Mouse (Mus musculus) layer of hippocampus, adult 11-12 months (tissue): ENCODE measurements around the gene Tll1.
"Not testable (repeated sequence)": the region's sequence is repeated elsewhere in the genome, so short reads cannot be mapped to it uniquely, and the experiment has no call there.

Experiments used
- DNase-seq: peaks from one replicate; pipeline ENCODE4 v3.0.0; 2022; ENCODE audit warnings: low spot score

The Tll1 gene

DNA sequence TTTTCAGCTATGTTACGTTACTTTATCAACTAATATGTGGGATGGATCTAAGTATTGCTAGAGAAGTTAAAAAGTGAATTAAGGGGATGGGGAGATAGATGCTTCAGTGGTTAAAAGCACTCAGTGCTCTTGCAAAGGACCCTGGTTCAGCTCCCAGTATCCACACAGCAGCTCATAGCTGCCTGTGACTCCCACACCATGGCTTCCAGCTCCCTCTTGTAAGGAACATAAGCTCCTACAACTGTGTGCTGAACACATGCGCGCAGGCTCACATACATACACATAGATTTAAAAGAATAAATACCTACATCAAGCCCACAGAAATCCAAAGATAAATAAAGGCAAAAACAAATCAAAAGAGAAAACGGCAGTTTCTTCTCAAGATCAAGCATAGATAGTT, 148.5 kb downstream of the Tll1 start:
- no peak for DNase-seq

GRCm38 (mm10) chr8:64048556-64048955, 157.5 kb downstream of the Tll1 start:
- no peak for DNase-seq

- DNase-seq: no peak
These were observed 158.0 kb downstream of the Tll1 start for GRCm38 (mm10) chr8:64047963-64048505.

GRCm38 (mm10) chr8:64041303-64041884, 164.7 kb downstream of the Tll1 start:
- DNase-seq: no peak

GRCm38 (mm10) chr8:64030672-64031385, 175.2 kb downstream of the Tll1 start:
- no peak for DNase-seq

DNA sequence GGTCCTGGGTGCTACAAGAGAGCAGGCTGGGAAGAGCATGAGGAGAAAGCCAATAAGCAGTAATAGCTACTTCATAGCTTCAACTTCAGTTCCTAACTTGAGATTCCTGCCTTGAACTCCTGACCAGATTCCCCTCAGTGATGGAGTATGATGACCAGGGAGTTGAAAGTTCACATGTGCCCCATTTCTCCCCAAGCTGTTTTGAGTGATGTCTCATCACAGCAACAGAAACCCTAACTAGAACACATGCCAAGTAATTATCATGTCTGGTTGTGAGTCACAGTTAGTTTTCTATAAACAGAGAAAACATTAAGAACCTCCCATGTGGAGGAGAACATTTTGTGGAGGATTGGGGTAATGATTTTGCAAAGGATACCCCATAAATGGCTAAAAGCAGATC, 176.0 kb downstream of the Tll1 start:
- no peak for DNase-seq

- no peak for DNase-seq
These were observed 176.5 kb downstream of the Tll1 start for GRCm38 (mm10) chr8:64029525-64029924.

DNA sequence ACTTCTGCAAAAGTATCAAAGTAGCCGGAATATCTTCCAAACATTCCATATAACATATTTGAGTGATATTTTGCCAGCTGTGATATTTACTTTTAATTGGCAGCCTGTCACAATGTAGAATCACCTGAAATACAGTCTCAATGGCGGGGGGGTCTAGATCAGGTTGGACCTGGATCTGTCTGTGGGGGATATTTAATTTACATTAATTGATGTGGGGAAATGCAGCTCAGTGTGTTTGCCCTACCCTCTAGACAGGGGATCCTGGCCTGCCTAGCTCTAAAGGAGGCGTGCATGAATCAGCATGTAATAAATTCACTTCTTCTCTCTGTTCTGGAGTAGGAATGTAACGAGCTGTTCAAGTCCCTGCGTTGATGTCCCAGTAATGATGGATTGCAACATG, 181.7 kb downstream of the Tll1 start:
- no peak for DNase-seq

DNA sequence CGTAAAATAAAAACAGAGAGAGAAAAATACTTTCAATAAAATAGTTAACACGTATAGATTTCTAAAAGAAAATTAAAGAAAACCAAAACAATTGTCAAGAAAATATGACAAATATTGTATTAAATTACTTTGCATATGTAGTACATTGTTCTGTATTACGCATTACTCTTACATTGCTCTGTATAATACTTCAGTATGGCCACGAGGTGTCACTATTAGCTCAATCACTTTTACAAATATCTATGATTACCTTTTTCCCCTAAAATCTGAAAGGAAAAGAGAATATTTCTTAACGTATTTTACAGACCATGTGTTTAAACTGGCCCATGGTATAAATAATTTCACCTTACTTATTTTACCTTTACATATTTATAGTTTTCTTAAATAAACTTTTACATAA, 182.5 kb downstream of the Tll1 start:
- no peak for DNase-seq

DNA sequence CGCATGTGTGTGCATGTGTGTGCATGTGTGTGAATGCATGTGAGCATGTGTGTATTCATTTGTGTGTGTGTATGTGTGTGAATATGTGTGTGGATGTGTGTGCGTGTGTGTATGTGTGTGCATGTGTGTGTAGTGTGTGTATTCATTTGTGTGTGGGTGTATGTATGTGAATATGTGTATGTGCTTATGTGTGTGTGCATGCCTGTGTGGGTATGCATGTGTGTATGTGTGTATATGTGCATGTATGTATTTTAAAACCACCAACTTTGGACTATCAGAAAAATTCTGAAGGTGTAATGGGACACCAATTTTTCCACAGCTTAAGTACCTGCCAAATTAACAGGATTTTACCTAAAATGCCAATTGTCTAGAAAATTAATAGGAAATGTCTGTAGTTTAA, 183.0 kb downstream of the Tll1 start:
- no peak for DNase-seq

DNA sequence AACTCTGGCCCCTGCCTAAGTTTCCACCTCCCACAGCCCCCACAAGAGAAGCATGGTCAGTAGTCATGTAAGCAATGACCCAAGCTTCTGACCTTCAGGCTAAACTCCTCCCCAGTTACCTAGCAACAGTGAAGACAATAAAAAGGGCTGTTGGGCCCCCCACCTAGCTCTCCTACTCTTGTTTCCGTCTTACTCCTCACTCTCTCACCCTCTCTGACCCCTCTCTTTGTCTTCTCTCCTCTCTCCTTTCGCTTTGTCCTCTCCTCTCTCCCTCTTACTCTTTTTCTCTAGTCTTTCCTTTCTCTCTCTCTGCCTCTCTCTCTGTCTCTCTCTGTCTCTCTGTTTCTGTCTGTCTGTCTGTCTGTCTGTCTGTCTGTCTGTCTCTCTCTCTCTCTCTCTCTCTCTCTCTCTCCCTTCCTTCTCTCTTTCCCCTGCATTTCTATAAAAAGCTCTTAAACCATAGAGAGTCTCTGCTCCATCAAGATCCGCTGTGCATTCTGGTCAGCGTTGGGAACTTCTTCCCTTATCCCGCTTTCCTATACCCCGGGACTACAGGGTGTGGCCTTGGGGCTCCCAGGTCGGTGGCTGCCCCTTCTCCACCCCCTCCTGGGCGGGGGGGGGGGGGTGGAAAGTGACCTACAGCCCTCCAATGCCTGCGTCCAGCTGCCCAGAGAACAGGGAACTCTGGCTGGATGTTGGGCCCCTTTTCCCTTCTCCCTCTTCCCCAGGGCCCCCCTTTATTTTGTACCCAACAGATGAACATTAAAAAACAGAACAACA, 235.3 kb downstream of the Tll1 start:
- not testable (repeated sequence) for DNase-seq
